Mouse (Mus musculus) R1 (cell line): Measurements from ENCODE around the gene Steap1.

Experiments used
- DNase-seq: peaks from one replicate; pipeline ENCODE4 v3.0.0-alpha.2; 2018; ENCODE audit warnings: low read depth, low spot score

Steap1 gene

DNA sequence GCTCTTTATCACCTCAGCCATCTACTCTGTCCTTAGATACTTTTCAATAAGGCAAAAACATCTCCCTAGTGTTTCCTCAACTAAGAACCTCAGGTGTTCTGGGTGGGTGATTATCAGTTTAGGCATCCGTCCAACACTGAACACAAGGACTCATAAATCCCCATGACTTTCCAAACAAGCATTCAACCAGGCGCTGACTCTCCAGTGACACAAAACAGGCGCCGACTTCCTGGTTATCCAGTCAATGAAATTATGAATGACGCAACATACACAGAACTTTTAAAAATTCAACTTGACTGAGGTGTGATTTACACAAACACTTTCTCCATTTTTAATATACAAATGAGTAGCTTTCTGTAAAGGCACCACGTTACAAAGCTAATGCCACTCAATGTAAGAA lies 60.9 kb downstream of the Steap1 start:
- no peak for DNase-seq

- DNase-seq, result peak; percentile 93
These were observed 62.2 kb downstream of the Steap1 start for GRCm38 (mm10) chr5:5686973-5687372.
